Mouse (Mus musculus): ENCODE measurements around the gene Sult1a1.

DNA sequence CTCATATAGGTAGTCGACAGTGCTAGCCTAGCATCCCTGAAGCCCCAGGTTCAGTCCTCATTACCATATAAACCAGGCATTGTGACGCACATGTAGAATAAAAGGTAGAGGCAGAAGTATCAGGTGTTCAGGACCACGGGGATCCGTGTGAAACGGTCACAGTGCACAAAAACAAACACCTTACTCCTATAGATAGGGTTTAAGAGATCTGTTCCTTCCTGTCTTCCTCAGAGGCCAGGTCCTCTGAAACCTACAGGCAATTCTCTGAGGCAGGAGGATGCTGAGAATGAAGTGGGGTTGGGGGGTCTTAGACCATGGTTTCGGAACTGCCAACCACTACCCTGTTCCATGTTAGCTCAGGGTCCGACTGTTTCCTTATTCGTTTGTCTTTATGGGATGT is 21.6 kb upstream of the Sult1a1 start:
- TF ChIP-seq CTCF (IDR thresholded peaks at IDR 0.05; ENCODE audit: insufficient read depth, low read length) (no peak), POLR2A (IDR thresholded peaks at IDR 0.05; ENCODE audit: borderline replicate concordance, extremely low read depth, low read depth, low read length) (no peak)
